Mouse (Mus musculus) heart, embryonic 13.5 days (tissue): ENCODE data around the gene Notch1. TPM values are rescaled to one million over a fixed set of nuclear protein-coding genes. Genes with fewer than 3 reads are reported as not detected.

Experiments
- ATAC-seq: fragments of 200-750 bp; cut with Nextera tagmentation; 2 replicates; pipeline ENCODE4 v1.8.0; 2017; ENCODE audit warnings: moderate TSS enrichment; ENCODE audit not compliant: insufficient number of reproducible peaks, low FRiP score, low TSS enrichment; ENCODE audit errors: extremely low read depth
- H3K27ac ChIP-seq: fragments of 300-500 bp; sonication (generic); replicated peaks from 2 replicates; pipeline ENCODE4 v1.5.1; 2015; ENCODE audit warnings: moderate library complexity, mild to moderate bottlenecking, inconsistent platforms
- H3K27me3 ChIP-seq: fragments of 300-500 bp; sonication (generic); replicated peaks from 2 replicates; pipeline ENCODE4 v1.6.1; 2015; ENCODE audit warnings: mild to moderate bottlenecking, inconsistent platforms
- H3K36me3 ChIP-seq: fragments of 300-500 bp; sonication (generic); 2 replicates; pipeline ENCODE4 v1.6.1; 2015; ENCODE audit warnings: mild to moderate bottlenecking, inconsistent platforms
- H3K4me1 ChIP-seq: fragments of 300-500 bp; sonication (generic); 2 replicates; pipeline ENCODE4 v1.6.1; 2015; ENCODE audit warnings: inconsistent platforms
- H3K4me2 ChIP-seq: fragments of 300-500 bp; sonication (generic); 2 replicates; pipeline ENCODE4 v1.6.1; 2015; ENCODE audit warnings: inconsistent platforms, mild to moderate bottlenecking, moderate library complexity
- H3K4me3 ChIP-seq: fragments of 300-500 bp; sonication (generic); 2 replicates; pipeline ENCODE4 v1.5.1; 2015; ENCODE audit warnings: moderate library complexity, mild to moderate bottlenecking, inconsistent platforms
- H3K9ac ChIP-seq: fragments of 300-500 bp; sonication (generic); 2 replicates; pipeline ENCODE4 v1.6.1; 2015; ENCODE audit warnings: inconsistent platforms, mild to moderate bottlenecking, moderate library complexity
- H3K9me3 ChIP-seq: fragments of 300-500 bp; sonication (generic); 2 replicates; pipeline ENCODE4 v1.6.1; 2016; ENCODE audit warnings: inconsistent platforms
- WGBS: fragments of 180-500 bp; shearing (Covaris S2); methylation state at CpG from one replicate; pipeline ENCODE4 v1.1.7; 2015; ENCODE audit warnings: mixed read lengths; 5-methylcytosine and 5-hydroxymethylcytosine counted together
- polyA plus RNA-seq: library from polyadenylated mRNA; unstranded; fragments of >200 nt; fragmentation: Nextera tagmentation; extraction: Ambion mirVana; gene quantifications from 2 replicates; pipeline ENCODE4 v1.2.1, GENCODE M21; 2015

Gene Notch1
- polyA plus RNA-seq, 1 experiment from 2014 or later, result 11.4 TPM

GRCm38 (mm10) chr2:26444946-26445665, 71.4 kb downstream of the Notch1 start, which contains the start of gene Sec16a:
TSS of gene Sec16a (minus strand) at chr2:26445216.
- H3K36me3 ChIP-seq, result peaks cover 18% of the 10 kb centered on the region
- H3K9me3 ChIP-seq, result no peaks in the 10 kb centered on the region
- H3K27me3 ChIP-seq, result no peaks in the 10 kb centered on the region
- ATAC-seq, result peak; percentile 91
- peak within 1 kb of the TSS; percentile 93 for H3K27ac ChIP-seq
- peaks cover 51% of the 10 kb centered on the region for H3K4me1 ChIP-seq
- peak within 1 kb of the TSS; percentile 94 for H3K9ac ChIP-seq
- under 1% methylated on average over 61 of the region's 61 CpGs for WGBS
- H3K4me3 ChIP-seq, result peak within 1 kb of the TSS; percentile 95
- H3K4me2 ChIP-seq, result peak within 1 kb of the TSS; percentile 91

GRCm38 (mm10) chr2:26444368-26444767, 72.1 kb downstream of the Notch1 start:
- Histone ChIP-seq H3K9ac (peak overlapping the region; percentile 94), H3K27ac (peak overlapping the region; percentile 93), H3K36me3 (peaks cover 26% of the 10 kb centered on the region), H3K4me1 (peaks cover 45% of the 10 kb centered on the region), H3K9me3 (no peaks in the 10 kb centered on the region), H3K4me3 (peak overlapping the region; percentile 95), H3K4me2 (peak overlapping the region; percentile 91), H3K27me3 (no peaks in the 10 kb centered on the region)
- under 1% methylated on average over 15 of the region's 15 CpGs for WGBS
- no peak for ATAC-seq

- H3K9me3 ChIP-seq, result no peaks in the 10 kb centered on the region
- no peak for ATAC-seq
- no peaks in the 10 kb centered on the region for H3K27me3 ChIP-seq
- H3K4me1 ChIP-seq, result peaks cover 43% of the 10 kb centered on the region
- WGBS, result 10% methylated on average over 3 of the region's 3 CpGs
- peak overlapping the region; percentile 93; the same call in 1 of the 2 replicates for H3K27ac ChIP-seq
- peaks cover 31% of the 10 kb centered on the region for H3K36me3 ChIP-seq
- peak overlapping the region; percentile 94 for H3K9ac ChIP-seq
- peak overlapping the region; percentile 91 for H3K4me2 ChIP-seq
- H3K4me3 ChIP-seq, result peak overlapping the region; percentile 95
Observed at GRCm38 (mm10) chr2:26443876-26444275, 72.6 kb downstream of the Notch1 start.

GRCm38 (mm10) chr2:26442843-26443242, 73.6 kb downstream of the Notch1 start:
- Histone ChIP-seq H3K27me3 (no peaks in the 10 kb centered on the region), H3K4me1 (peaks cover 40% of the 10 kb centered on the region), H3K36me3 (peaks cover 41% of the 10 kb centered on the region), H3K9ac (peak overlapping the region; percentile 94; the same call in 1 of the 2 replicates), H3K27ac (no peak overlapping the region), H3K4me2 (peak overlapping the region; percentile 91), H3K9me3 (no peaks in the 10 kb centered on the region), H3K4me3 (peak overlapping the region; percentile 95; the same call in 1 of the 2 replicates)
- 83% methylated on average over 1 of the region's 1 CpGs for WGBS
- no peak for ATAC-seq

GRCm38 (mm10) chr2:26441688-26442087, 74.8 kb downstream of the Notch1 start:
- Histone ChIP-seq H3K9me3 (no peaks in the 10 kb centered on the region), H3K27me3 (no peaks in the 10 kb centered on the region), H3K4me1 (peaks cover 37% of the 10 kb centered on the region), H3K4me3 (no peak overlapping the region), H3K4me2 (no peak overlapping the region), H3K27ac (no peak overlapping the region), H3K9ac (no peak overlapping the region), H3K36me3 (peaks cover 51% of the 10 kb centered on the region)
- WGBS, result 69% methylated on average over 5 of the region's 5 CpGs
- ATAC-seq, result no peak

GRCm38 (mm10) chr2:26441261-26441660, 75.2 kb downstream of the Notch1 start:
- Histone ChIP-seq H3K4me1 (peaks cover 34% of the 10 kb centered on the region), H3K36me3 (peaks cover 52% of the 10 kb centered on the region), H3K9me3 (no peaks in the 10 kb centered on the region), H3K27me3 (no peaks in the 10 kb centered on the region), H3K4me2 (no peak overlapping the region), H3K27ac (no peak overlapping the region), H3K9ac (no peak overlapping the region), H3K4me3 (no peak overlapping the region)
- 89% methylated on average over 4 of the region's 4 CpGs for WGBS
- ATAC-seq, result no peak

GRCm38 (mm10) chr2:26439671-26440070, 76.8 kb downstream of the Notch1 start:
- ATAC-seq, result no peak
- H3K4me1 ChIP-seq, result peaks cover 32% of the 10 kb centered on the region
- H3K4me2 ChIP-seq, result no peak overlapping the region
- peaks cover 68% of the 10 kb centered on the region for H3K36me3 ChIP-seq
- no peaks in the 10 kb centered on the region for H3K9me3 ChIP-seq
- H3K4me3 ChIP-seq, result no peak overlapping the region
- no peak overlapping the region for H3K27ac ChIP-seq
- no peak overlapping the region for H3K9ac ChIP-seq
- no peaks in the 10 kb centered on the region for H3K27me3 ChIP-seq
- 86% methylated on average over 6 of the region's 6 CpGs for WGBS

GRCm38 (mm10) chr2:26438373-26438772, 78.1 kb downstream of the Notch1 start:
- Histone ChIP-seq H3K4me2 (no peak overlapping the region), H3K36me3 (peaks cover 81% of the 10 kb centered on the region), H3K4me1 (peaks cover 21% of the 10 kb centered on the region), H3K4me3 (no peak overlapping the region), H3K27ac (no peak overlapping the region), H3K9ac (no peak overlapping the region), H3K27me3 (no peaks in the 10 kb centered on the region), H3K9me3 (no peaks in the 10 kb centered on the region)
- 89% methylated on average over 7 of the region's 7 CpGs for WGBS
- ATAC-seq, result no peak

GRCm38 (mm10) chr2:26437221-26437620, 79.2 kb downstream of the Notch1 start:
- Histone ChIP-seq H3K9ac (0 out of 2 replicates have a peak overlapping the region, but pooled peaks have one; percentile 2), H3K4me2 (no peak overlapping the region), H3K27ac (no peak overlapping the region), H3K9me3 (no peaks in the 10 kb centered on the region), H3K4me3 (no peak overlapping the region), H3K4me1 (peaks cover 14% of the 10 kb centered on the region; the same call in 1 of the 2 replicates), H3K36me3 (peaks cover 92% of the 10 kb centered on the region), H3K27me3 (no peaks in the 10 kb centered on the region)
- WGBS, result 56% methylated on average over 4 of the region's 4 CpGs
- no peak for ATAC-seq

- Histone ChIP-seq H3K9me3 (no peaks in the 10 kb centered on the region), H3K36me3 (peaks cover 94% of the 10 kb centered on the region), H3K4me1 (peaks cover 14% of the 10 kb centered on the region; the same call in 1 of the 2 replicates), H3K27me3 (no peaks in the 10 kb centered on the region), H3K9ac (no peak overlapping the region), H3K27ac (no peak overlapping the region), H3K4me2 (no peak overlapping the region), H3K4me3 (no peak overlapping the region)
- ATAC-seq, result no peak
- 86% methylated on average over 7 of the region's 7 CpGs for WGBS
Observed at GRCm38 (mm10) chr2:26434791-26435572, 81.5 kb downstream of the Notch1 start.

- Histone ChIP-seq H3K9ac (no peak overlapping the region), H3K4me1 (no peaks in the 10 kb centered on the region), H3K27me3 (no peaks in the 10 kb centered on the region), H3K9me3 (no peaks in the 10 kb centered on the region), H3K4me2 (no peak overlapping the region), H3K27ac (no peak overlapping the region), H3K4me3 (no peak overlapping the region), H3K36me3 (peaks cover 98% of the 10 kb centered on the region)
- no peak for ATAC-seq
- 96% methylated on average over 5 of the region's 5 CpGs for WGBS
Observed at GRCm38 (mm10) chr2:26429851-26430250, 86.6 kb downstream of the Notch1 start.
